Mouse (Mus musculus): ENCODE results near the gene Heca. TPM values are rescaled to one million over a fixed set of nuclear protein-coding genes. Genes with fewer than 3 reads are reported as not detected.

Gene Heca
- 8.2 and 8.5 TPM in 2 replicates for polyA plus RNA-seq (2014; fragmentation: Nextera tagmentation; extraction: Ambion mirVana)

- DNase-seq (ENCODE audit: low spot score) = peak; percentile 94
- Histone ChIP-seq H3K27ac (replicated peaks; ENCODE audit: low read depth, low read length) (peak within 1 kb of the TSS; percentile 95), H3K9me3 (ENCODE audit: control insufficient read depth, low read length) (no peaks in the 10 kb centered on the region), H3K36me3 (ENCODE audit: control insufficient read depth, insufficient read depth, low read length) (0 out of 2 replicates have a peak, but pooled peaks cover under 1% of the 10 kb centered on the region), H3K4me3 (ENCODE audit: low read depth, low read length) (peak within 1 kb of the TSS; percentile 82), H3K4me2 (ENCODE audit: low read depth, low read length) (peak within 1 kb of the TSS; percentile 61), H3K4me1 (ENCODE audit: control insufficient read depth, insufficient read depth, low read length) (peaks cover 8% of the 10 kb centered on the region), H3K9ac (ENCODE audit: low read depth, low read length) (peak within 1 kb of the TSS; percentile 92), H3K27me3 (replicated peaks; ENCODE audit: control insufficient read depth, insufficient read depth, low read length) (no peaks in the 10 kb centered on the region)
- 16% methylated on average over 21 of the region's 50 CpGs for WGBS
- ATAC-seq (ENCODE audit: low read depth) = peak; percentile 95
Measured at GRCm38 (mm10) chr10:17947960-17948730, at the start of gene Heca. Gene Heca (minus strand): TSS chr10:17948067.

- H3K4me1 ChIP-seq (ENCODE audit: control insufficient read depth, insufficient read depth, low read length) = no peaks in the 10 kb centered on the region
- H3K9me3 ChIP-seq (ENCODE audit: control insufficient read depth, low read length) = no peaks in the 10 kb centered on the region
- no peaks in the 10 kb centered on the region for H3K27me3 ChIP-seq (replicated peaks; ENCODE audit: control insufficient read depth, insufficient read depth, low read length)
- no peak overlapping the region for H3K4me2 ChIP-seq (ENCODE audit: low read depth, low read length)
- WGBS = 88% methylated on average over 4 of the region's 4 CpGs
- ATAC-seq (ENCODE audit: low read depth) = no peak
- H3K9ac ChIP-seq (ENCODE audit: low read depth, low read length) = no peak overlapping the region
- no peak for DNase-seq (ENCODE audit: low spot score)
- no peaks in the 10 kb centered on the region for H3K36me3 ChIP-seq (ENCODE audit: control insufficient read depth, insufficient read depth, low read length)
- no peak overlapping the region for H3K4me3 ChIP-seq (ENCODE audit: low read depth, low read length)
- no peak overlapping the region for H3K27ac ChIP-seq (replicated peaks; ENCODE audit: low read depth, low read length)
Measured at GRCm38 (mm10) chr10:17990576-17990975, 42.7 kb upstream of the Heca start.

GRCm38 (mm10) chr10:17989136-17989535 lies 41.3 kb upstream of the Heca start:
- WGBS = 77% methylated on average over 6 of the region's 6 CpGs
- H3K4me2 ChIP-seq (ENCODE audit: low read depth, low read length) = no peak overlapping the region
- no peak overlapping the region for H3K27ac ChIP-seq (replicated peaks; ENCODE audit: low read depth, low read length)
- no peaks in the 10 kb centered on the region for H3K36me3 ChIP-seq (ENCODE audit: control insufficient read depth, insufficient read depth, low read length)
- no peaks in the 10 kb centered on the region for H3K4me1 ChIP-seq (ENCODE audit: control insufficient read depth, insufficient read depth, low read length)
- DNase-seq (ENCODE audit: low spot score) (no peak), ATAC-seq (ENCODE audit: low read depth) (no peak)
- H3K9ac ChIP-seq (ENCODE audit: low read depth, low read length) = no peak overlapping the region
- no peaks in the 10 kb centered on the region for H3K9me3 ChIP-seq (ENCODE audit: control insufficient read depth, low read length)
- no peaks in the 10 kb centered on the region for H3K27me3 ChIP-seq (replicated peaks; ENCODE audit: control insufficient read depth, insufficient read depth, low read length)
- no peak overlapping the region for H3K4me3 ChIP-seq (ENCODE audit: low read depth, low read length)

DNA sequence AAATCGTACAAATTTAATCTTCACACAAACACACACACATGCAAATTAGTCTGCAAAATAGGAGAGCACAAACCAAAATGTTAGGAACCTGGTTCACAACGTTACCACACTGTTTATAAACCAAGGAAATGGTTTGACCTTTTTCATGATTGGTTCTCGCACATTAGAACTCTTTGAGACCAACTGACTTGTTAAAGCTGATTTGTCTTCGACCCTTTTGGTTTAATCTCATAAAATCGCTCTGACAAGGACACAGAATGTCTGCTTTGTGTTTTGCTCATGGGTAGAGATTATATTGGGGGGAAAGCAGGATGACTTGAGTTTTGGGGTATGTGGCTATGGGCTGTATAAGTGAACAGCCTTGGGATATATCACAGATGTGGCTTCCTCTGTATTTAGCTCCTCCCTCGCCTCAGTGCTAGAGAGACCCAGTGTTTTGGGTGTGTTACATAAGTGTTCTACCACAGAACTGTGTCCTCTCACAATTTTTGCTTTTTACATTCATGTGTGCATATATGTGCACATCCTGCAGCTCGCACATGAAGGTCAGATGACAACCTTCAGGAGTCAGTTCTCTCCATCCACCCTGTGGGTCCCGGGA lies 40.1 kb upstream of the Heca start:
- no peak overlapping the region for H3K9ac ChIP-seq (ENCODE audit: low read depth, low read length)
- no peaks in the 10 kb centered on the region for H3K27me3 ChIP-seq (replicated peaks; ENCODE audit: control insufficient read depth, insufficient read depth, low read length)
- DNase-seq (ENCODE audit: low spot score) (no peak), ATAC-seq (ENCODE audit: low read depth) (no peak)
- no peak overlapping the region for H3K4me3 ChIP-seq (ENCODE audit: low read depth, low read length)
- no peaks in the 10 kb centered on the region for H3K4me1 ChIP-seq (ENCODE audit: control insufficient read depth, insufficient read depth, low read length)
- no peaks in the 10 kb centered on the region for H3K9me3 ChIP-seq (ENCODE audit: control insufficient read depth, low read length)
- H3K4me2 ChIP-seq (ENCODE audit: low read depth, low read length) = no peak overlapping the region
- H3K36me3 ChIP-seq (ENCODE audit: control insufficient read depth, insufficient read depth, low read length) = no peaks in the 10 kb centered on the region
- WGBS = 84% methylated on average over 8 of the region's 8 CpGs
- H3K27ac ChIP-seq (replicated peaks; ENCODE audit: low read depth, low read length) = no peak overlapping the region

GRCm38 (mm10) chr10:17983313-17983712 lies 35.4 kb upstream of the Heca start:
- Histone ChIP-seq H3K4me3 (ENCODE audit: low read depth, low read length) (no peak overlapping the region), H3K4me1 (ENCODE audit: control insufficient read depth, insufficient read depth, low read length) (no peaks in the 10 kb centered on the region), H3K27me3 (replicated peaks; ENCODE audit: control insufficient read depth, insufficient read depth, low read length) (no peaks in the 10 kb centered on the region), H3K9ac (ENCODE audit: low read depth, low read length) (no peak overlapping the region), H3K4me2 (ENCODE audit: low read depth, low read length) (no peak overlapping the region), H3K36me3 (ENCODE audit: control insufficient read depth, insufficient read depth, low read length) (no peaks in the 10 kb centered on the region), H3K27ac (replicated peaks; ENCODE audit: low read depth, low read length) (no peak overlapping the region), H3K9me3 (ENCODE audit: control insufficient read depth, low read length) (no peaks in the 10 kb centered on the region)
- DNase-seq (ENCODE audit: low spot score) (no peak), ATAC-seq (ENCODE audit: low read depth) (no peak)
- 90% methylated on average over 2 of the region's 2 CpGs for WGBS

- H3K9me3 ChIP-seq (ENCODE audit: control insufficient read depth, low read length) = 0 out of 2 replicates have a peak, but pooled peaks cover 1% of the 10 kb centered on the region
- ATAC-seq (ENCODE audit: low read depth) (no peak), DNase-seq (ENCODE audit: low spot score) (no peak)
- no peak overlapping the region for H3K9ac ChIP-seq (ENCODE audit: low read depth, low read length)
- no peak overlapping the region for H3K4me3 ChIP-seq (ENCODE audit: low read depth, low read length)
- H3K27me3 ChIP-seq (replicated peaks; ENCODE audit: control insufficient read depth, insufficient read depth, low read length) = no peaks in the 10 kb centered on the region
- H3K4me2 ChIP-seq (ENCODE audit: low read depth, low read length) = no peak overlapping the region
- 59% methylated on average over 4 of the region's 4 CpGs for WGBS
- no peak overlapping the region for H3K27ac ChIP-seq (replicated peaks; ENCODE audit: low read depth, low read length)
- no peaks in the 10 kb centered on the region for H3K4me1 ChIP-seq (ENCODE audit: control insufficient read depth, insufficient read depth, low read length)
- H3K36me3 ChIP-seq (ENCODE audit: control insufficient read depth, insufficient read depth, low read length) = no peaks in the 10 kb centered on the region
Measured at GRCm38 (mm10) chr10:17966090-17966489, 18.2 kb upstream of the Heca start.

DNA sequence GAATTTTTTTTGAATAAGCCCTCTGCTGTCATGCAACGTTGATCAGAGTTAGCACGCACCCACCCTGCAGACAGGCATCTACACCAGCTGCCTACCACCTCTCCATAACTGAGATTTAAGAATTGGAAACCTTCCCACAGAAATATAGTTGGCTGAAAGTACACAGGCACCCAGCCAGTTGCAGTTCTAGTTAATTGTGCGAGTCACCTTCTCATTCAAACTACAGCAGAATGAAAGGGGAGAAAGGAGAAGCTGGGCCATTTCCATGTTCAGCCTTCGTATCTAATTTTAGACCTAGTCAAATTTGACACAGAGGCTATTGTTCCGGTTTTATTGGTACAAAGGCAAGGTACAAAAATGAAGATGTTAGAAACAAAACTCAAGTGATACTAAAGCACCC lies 2.9 kb upstream of the Heca start:
- 69% methylated on average over 5 of the region's 5 CpGs for WGBS
- 0 out of 2 replicates have a peak, but pooled peaks cover 4% of the 10 kb centered on the region for H3K9me3 ChIP-seq (ENCODE audit: control insufficient read depth, low read length)
- no peak overlapping the region for H3K4me2 ChIP-seq (ENCODE audit: low read depth, low read length)
- H3K9ac ChIP-seq (ENCODE audit: low read depth, low read length) = no peak overlapping the region
- ATAC-seq (ENCODE audit: low read depth) (no peak), DNase-seq (ENCODE audit: low spot score) (no peak)
- H3K27me3 ChIP-seq (replicated peaks; ENCODE audit: control insufficient read depth, insufficient read depth, low read length) = no peaks in the 10 kb centered on the region
- no peak overlapping the region for H3K4me3 ChIP-seq (ENCODE audit: low read depth, low read length)
- H3K27ac ChIP-seq (replicated peaks; ENCODE audit: low read depth, low read length) = no peak overlapping the region
- peaks cover 8% of the 10 kb centered on the region for H3K4me1 ChIP-seq (ENCODE audit: control insufficient read depth, insufficient read depth, low read length)
- H3K36me3 ChIP-seq (ENCODE audit: control insufficient read depth, insufficient read depth, low read length) = no peaks in the 10 kb centered on the region

GRCm38 (mm10) chr10:17947175-17947906 lies 526 bp downstream of the Heca start:
- peak overlapping the region; percentile 82 for H3K4me3 ChIP-seq (ENCODE audit: low read depth, low read length)
- H3K9ac ChIP-seq (ENCODE audit: low read depth, low read length) = peak overlapping the region; percentile 92
- no peaks in the 10 kb centered on the region for H3K27me3 ChIP-seq (replicated peaks; ENCODE audit: control insufficient read depth, insufficient read depth, low read length)
- H3K4me2 ChIP-seq (ENCODE audit: low read depth, low read length) = peak overlapping the region; percentile 61
- H3K36me3 ChIP-seq (ENCODE audit: control insufficient read depth, insufficient read depth, low read length) = 0 out of 2 replicates have a peak, but pooled peaks cover 5% of the 10 kb centered on the region
- WGBS = under 1% methylated on average over 28 of the region's 110 CpGs
- DNase-seq (ENCODE audit: low spot score) (peak; percentile 48), ATAC-seq (ENCODE audit: low read depth) (peak; percentile 59)
- no peaks in the 10 kb centered on the region for H3K9me3 ChIP-seq (ENCODE audit: control insufficient read depth, low read length)
- peak overlapping the region; percentile 95 for H3K27ac ChIP-seq (replicated peaks; ENCODE audit: low read depth, low read length)
- peaks cover 8% of the 10 kb centered on the region for H3K4me1 ChIP-seq (ENCODE audit: control insufficient read depth, insufficient read depth, low read length)

Data from embryonic facial prominence, embryonic 14.5 days (tissue).